Mouse (Mus musculus): ENCODE results near the gene Eya4.

The Eya4 gene

DNA sequence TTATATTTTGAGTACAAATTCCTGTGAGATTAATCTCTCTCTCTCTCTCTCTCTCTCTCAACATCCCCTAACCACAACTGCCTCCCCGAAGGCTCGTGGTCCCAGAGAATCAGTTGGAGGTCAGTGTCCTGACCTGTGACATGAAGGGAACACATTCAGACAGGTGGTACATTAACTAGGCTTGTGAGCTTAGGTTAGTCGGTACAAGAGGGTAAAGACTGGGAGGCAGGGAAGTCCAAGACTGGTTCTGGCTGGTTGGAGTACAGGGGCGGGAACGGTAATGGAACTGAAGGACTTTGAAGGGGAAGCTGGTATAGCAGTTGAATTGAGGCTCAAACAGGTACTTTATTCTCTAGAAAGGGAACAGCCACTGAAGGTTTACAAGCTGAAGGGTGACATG, 287.9 kb downstream of the Eya4 start:
- no peak for DNase-seq (ENCODE audit: low read depth)

DNA sequence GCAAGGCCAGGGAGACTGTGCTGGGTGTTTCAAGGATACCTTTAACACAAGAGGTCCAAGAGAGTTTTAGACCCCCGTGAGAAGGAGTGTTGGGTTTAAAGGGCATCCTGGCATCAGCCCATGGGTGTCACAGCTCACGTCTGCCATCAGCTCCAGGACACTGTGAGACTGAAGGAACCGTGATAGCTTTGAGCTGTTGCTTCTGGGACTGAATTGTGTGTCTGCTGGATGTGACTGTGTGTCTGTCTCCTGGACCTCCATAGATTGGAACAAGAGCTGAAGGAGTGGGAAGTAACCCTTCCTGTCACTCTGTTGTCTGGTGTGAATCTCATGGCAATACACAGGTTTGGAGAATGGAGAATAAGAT, 289.9 kb downstream of the Eya4 start:
- DNase-seq (ENCODE audit: low read depth), result no peak

DNA sequence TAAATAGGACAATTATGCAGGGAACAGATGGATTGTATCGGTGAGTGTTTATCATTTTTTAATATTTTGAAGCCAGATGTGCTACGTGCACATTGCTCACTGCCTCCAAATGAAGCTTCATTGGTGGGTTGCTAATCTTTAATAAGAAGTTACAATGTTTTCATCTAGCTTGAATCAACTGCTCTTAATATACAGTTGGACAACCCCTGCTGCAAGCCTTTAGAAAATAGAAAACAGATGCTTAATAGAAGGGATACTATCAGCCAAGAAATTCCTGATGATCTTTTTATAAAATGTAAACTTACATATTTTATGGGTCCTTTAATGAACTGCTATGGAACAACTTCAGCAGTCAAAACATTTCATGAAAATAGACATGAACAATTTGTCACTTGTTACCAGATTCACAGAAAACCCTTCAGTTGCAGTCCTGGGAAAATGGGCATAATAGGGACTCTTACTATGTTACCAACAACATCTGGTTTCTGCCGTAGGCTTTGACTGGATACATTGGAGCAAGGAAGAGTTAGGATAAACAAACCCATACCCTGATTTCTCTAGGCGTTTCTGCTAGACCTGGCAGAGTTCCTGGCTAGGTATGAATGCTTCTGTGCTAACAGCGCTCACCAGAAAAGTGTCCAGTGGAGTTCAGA, 290.4 kb downstream of the Eya4 start:
- DNase-seq (ENCODE audit: low read depth), result no peak

DNA sequence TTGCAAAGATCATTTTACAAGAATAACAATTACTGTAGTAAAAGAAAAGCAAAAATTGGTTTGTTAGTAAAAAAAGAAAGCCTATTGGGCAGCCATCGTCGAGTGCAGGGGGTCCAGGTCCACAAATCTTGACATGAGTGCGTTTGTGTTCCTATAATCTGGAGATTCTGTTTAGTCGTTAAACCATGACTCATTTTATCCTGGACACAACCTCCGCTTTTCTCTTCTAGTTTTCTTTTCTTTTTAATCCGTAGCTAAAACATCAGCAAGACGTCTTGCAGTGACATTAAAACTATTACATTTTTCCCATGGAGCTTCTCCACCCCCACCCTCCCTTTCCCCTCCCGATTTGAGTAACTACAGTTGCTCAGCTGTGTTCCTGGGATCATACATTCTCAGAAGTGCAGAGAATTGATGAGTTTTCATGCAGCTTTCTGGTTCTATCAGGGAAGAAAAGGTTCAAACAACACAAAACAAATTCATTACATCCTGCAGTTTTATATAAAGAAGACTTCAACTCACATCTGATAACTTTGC, 297.1 kb downstream of the Eya4 start:
- no peak for DNase-seq (ENCODE audit: low read depth)

Data from c-Kit-positive CD71-negative TER-119-negative erythroid progenitor cells, embryonic 14.5 days (primary cell).